Mouse (Mus musculus) heart, embryonic 10.5 days (tissue): ENCODE results near the gene Heg1. TPM values are rescaled to one million over a fixed set of nuclear protein-coding genes. Genes with fewer than 3 reads are reported as not detected.

ENCODE experiments used
- DNase-seq: peaks from one replicate; pipeline ENCODE4 v3.0.0-alpha.2; 2017; ENCODE audit warnings: low spot score
- H3K27ac ChIP-seq: fragments of 300-500 bp; sonication (generic); 2 replicates; pipeline ENCODE4 v1.5.1; 2016; ENCODE audit warnings: mild to moderate bottlenecking
- H3K27me3 ChIP-seq: fragments of 300-500 bp; sonication (generic); 2 replicates; pipeline ENCODE4 v1.6.1; 2016; ENCODE audit warnings: mild to moderate bottlenecking; ENCODE audit not compliant: poor library complexity, insufficient read depth, severe bottlenecking
- H3K36me3 ChIP-seq: fragments of 300-500 bp; sonication (generic); 2 replicates; pipeline ENCODE4 v1.6.1; 2016; ENCODE audit warnings: mild to moderate bottlenecking, moderate library complexity
- H3K4me1 ChIP-seq: fragments of 300-500 bp; sonication (generic); 2 replicates; pipeline ENCODE4 v1.6.1; 2016; ENCODE audit warnings: mild to moderate bottlenecking
- H3K4me3 ChIP-seq: fragments of 300-500 bp; sonication (generic); 2 replicates; pipeline ENCODE4 v1.5.1; 2016; ENCODE audit warnings: mild to moderate bottlenecking, moderate library complexity
- H3K9me3 ChIP-seq: fragments of 300-500 bp; sonication (generic); 2 replicates; pipeline ENCODE4 v1.6.1; 2016; ENCODE audit warnings: mild to moderate bottlenecking, moderate library complexity
- WGBS: fragments of 180-500 bp; shearing (Covaris S2); methylation state at CpG from one replicate; pipeline ENCODE4 v1.1.7; 2016; 5-methylcytosine and 5-hydroxymethylcytosine counted together
- polyA plus RNA-seq: library from polyadenylated mRNA; unstranded; fragments of >200 nt; fragmentation: Nextera tagmentation; extraction: Ambion mirVana; gene quantifications from 2 replicates; pipeline ENCODE4 v1.2.1, GENCODE M21; 2016

Gene Heg1
- polyA plus RNA-seq, 1 experiment from 2014 or later = 26.3 TPM

- Histone ChIP-seq H3K4me3 (no peak overlapping the region), H3K4me1 (peaks cover 15% of the 10 kb centered on the region), H3K36me3 (peaks cover 63% of the 10 kb centered on the region), H3K9me3 (no peaks in the 10 kb centered on the region), H3K27ac (no peak overlapping the region), H3K27me3 (no peaks in the 10 kb centered on the region)
- no peak for DNase-seq
- 90% methylated on average over 12 of the region's 12 CpGs for WGBS
Measured at GRCm38 (mm10) chr16:33731291-33731690, 47.1 kb downstream of the Heg1 start.

DNA sequence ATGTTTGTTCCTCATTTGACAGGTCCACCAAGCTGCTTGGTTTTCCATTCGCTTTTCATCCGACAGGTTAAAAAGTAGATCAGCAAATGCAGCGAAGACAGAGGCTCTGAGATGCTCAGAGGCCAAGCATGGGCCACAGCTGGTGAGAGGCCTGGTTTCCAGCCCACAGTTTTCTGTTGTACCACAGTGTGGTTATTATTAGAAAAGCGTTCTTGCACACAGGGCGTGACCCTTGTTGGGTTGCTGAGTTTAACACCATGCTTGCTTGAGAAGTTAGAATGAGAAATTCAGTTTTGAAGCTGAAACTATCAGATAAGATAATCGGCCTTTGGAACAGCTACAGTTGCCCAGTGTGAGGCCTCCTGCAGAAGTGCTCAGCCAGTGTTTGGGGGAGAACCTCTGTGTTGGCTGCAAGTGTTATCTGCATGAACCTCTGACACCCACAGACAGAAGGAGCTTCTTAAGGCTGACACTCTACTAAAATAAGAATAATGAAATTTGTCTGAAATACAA lies 48.1 kb downstream of the Heg1 start:
- DNase-seq = no peak
- Histone ChIP-seq H3K4me3 (no peak overlapping the region), H3K9me3 (no peaks in the 10 kb centered on the region), H3K27me3 (no peaks in the 10 kb centered on the region), H3K4me1 (peaks cover 20% of the 10 kb centered on the region), H3K36me3 (peaks cover 62% of the 10 kb centered on the region), H3K27ac (no peak overlapping the region)
- WGBS = 53% methylated on average over 6 of the region's 6 CpGs

DNA sequence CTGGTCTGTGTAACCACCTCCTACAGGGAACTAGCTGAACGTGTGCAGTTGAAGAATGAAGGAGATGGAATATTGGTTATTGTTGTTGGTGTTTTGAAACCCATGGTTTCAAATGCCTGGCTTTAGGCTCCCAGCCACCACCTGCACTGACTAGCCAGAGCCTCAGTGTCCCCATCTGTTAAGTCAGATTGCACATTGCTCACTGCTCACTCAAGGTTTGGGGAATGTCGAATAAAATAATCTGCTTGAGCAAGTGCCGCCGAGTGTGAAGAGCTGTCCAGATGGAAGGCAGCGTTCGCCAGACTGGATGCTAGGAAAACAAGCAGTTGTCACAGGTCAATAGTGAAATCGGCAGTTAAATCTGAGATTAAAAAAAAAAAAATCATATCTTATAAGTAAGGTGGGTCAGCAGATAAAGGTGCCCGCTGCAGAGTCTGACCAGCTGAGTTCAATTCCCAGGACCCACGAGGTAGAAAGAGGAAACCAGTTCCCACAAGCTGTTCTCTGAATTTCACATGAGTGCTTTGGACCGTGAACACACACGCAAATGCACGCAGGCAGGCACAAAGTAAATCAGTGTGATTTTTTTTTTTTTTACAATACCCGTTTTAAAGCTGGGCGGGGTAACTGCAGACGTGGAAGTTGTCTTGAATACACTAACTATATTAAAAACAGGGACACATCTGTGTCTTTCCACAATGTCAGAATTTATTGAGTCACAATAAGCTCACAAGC lies 48.8 kb downstream of the Heg1 start:
- H3K9me3 ChIP-seq = no peaks in the 10 kb centered on the region
- no peak overlapping the region for H3K4me3 ChIP-seq
- DNase-seq = no peak
- H3K36me3 ChIP-seq = peaks cover 55% of the 10 kb centered on the region
- 83% methylated on average over 15 of the region's 15 CpGs for WGBS
- H3K27ac ChIP-seq = no peak overlapping the region
- no peaks in the 10 kb centered on the region for H3K27me3 ChIP-seq
- H3K4me1 ChIP-seq = peaks cover 20% of the 10 kb centered on the region

DNA sequence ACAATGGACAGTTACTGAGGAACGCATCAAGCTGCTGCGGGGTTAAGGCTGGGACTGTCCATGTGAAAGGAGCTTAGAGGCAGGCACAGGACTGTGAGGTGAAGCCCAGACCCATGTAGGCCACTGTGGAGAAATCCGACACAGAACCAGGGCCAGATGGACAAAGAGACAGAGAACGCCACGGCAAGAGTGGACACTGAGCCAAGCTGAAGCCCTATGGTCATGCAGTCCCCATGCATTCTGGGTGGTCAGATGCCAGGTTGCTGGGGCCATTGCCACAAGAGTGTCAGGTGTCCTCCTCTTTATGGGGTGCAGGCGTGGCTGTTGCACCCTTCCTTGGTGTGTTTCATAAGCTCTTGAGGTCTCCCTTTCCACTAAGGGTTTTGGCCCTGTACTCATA lies 49.7 kb downstream of the Heg1 start:
- H3K36me3 ChIP-seq = peaks cover 55% of the 10 kb centered on the region
- H3K27ac ChIP-seq = no peak overlapping the region
- H3K4me1 ChIP-seq = peaks cover 20% of the 10 kb centered on the region
- no peak for DNase-seq
- H3K4me3 ChIP-seq = no peak overlapping the region
- no peaks in the 10 kb centered on the region for H3K27me3 ChIP-seq
- H3K9me3 ChIP-seq = no peaks in the 10 kb centered on the region
- 89% methylated on average over 6 of the region's 6 CpGs for WGBS

DNA sequence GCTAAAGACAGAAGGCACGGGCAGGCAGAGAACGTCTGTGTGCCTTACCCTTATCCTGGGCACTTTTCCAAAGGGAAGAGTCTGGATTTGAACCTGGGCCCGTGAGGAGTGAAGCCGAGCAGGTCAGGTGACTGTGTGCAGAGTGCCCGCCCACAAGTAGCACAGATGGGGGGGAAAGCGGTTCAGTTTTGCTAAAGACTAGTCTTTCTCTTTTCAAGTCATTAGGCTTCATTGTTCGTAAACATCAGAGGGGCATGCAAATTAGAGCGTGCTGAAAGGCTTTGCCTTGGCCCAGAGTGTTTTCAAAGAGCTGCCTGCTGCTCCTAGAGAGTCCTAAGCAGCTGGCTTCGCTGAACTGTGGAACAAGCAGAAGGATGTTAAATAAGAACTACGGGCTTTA lies 50.4 kb downstream of the Heg1 start:
- H3K4me3 ChIP-seq = no peak overlapping the region
- 61% methylated on average over 10 of the region's 10 CpGs for WGBS
- no peak for DNase-seq
- H3K36me3 ChIP-seq = peaks cover 54% of the 10 kb centered on the region
- H3K4me1 ChIP-seq = peaks cover 20% of the 10 kb centered on the region
- H3K27me3 ChIP-seq = no peaks in the 10 kb centered on the region
- no peaks in the 10 kb centered on the region for H3K9me3 ChIP-seq
- H3K27ac ChIP-seq = no peak overlapping the region

GRCm38 (mm10) chr16:33735238-33735637 lies 51.1 kb downstream of the Heg1 start:
- Histone ChIP-seq H3K36me3 (peaks cover 48% of the 10 kb centered on the region), H3K9me3 (no peaks in the 10 kb centered on the region), H3K27me3 (no peaks in the 10 kb centered on the region), H3K4me3 (no peak overlapping the region), H3K27ac (no peak overlapping the region), H3K4me1 (peaks cover 22% of the 10 kb centered on the region)
- 77% methylated on average over 5 of the region's 5 CpGs for WGBS
- DNase-seq = no peak

- Histone ChIP-seq H3K4me3 (no peak overlapping the region), H3K27ac (no peak overlapping the region), H3K4me1 (peaks cover 23% of the 10 kb centered on the region), H3K9me3 (no peaks in the 10 kb centered on the region), H3K36me3 (peaks cover 44% of the 10 kb centered on the region), H3K27me3 (no peaks in the 10 kb centered on the region)
- 73% methylated on average over 5 of the region's 5 CpGs for WGBS
- no peak for DNase-seq
Measured at GRCm38 (mm10) chr16:33735791-33736190, 51.6 kb downstream of the Heg1 start.

DNA sequence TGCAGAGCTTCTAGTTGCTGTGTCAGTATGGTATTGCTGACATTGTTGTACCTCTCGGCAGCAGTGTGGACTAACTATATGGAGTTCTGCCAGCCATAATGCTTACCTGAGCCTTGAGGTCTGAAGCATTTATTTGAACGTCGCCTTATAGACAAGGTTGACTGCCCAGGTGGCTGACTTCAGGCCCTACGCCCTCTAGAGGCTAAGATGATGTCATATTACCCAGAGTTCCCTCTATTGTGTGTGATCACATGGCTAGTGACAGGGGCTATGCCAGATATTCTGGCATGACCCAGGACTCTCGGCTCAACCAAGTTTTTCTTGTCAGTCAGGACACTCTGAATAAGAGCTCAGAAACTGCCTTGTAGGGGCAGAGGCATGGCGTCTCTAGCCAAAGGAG lies 52.6 kb downstream of the Heg1 start:
- no peak for DNase-seq
- Histone ChIP-seq H3K27me3 (no peaks in the 10 kb centered on the region), H3K4me1 (peaks cover 24% of the 10 kb centered on the region), H3K4me3 (no peak overlapping the region), H3K9me3 (no peaks in the 10 kb centered on the region), H3K27ac (no peak overlapping the region), H3K36me3 (peaks cover 38% of the 10 kb centered on the region)
- WGBS = 79% methylated on average over 6 of the region's 6 CpGs

GRCm38 (mm10) chr16:33738949-33739719 lies 55.0 kb downstream of the Heg1 start:
- H3K4me1 ChIP-seq = peaks cover 23% of the 10 kb centered on the region
- no peaks in the 10 kb centered on the region for H3K27me3 ChIP-seq
- peaks cover 54% of the 10 kb centered on the region for H3K36me3 ChIP-seq
- H3K27ac ChIP-seq = no peak overlapping the region
- no peak for DNase-seq
- no peaks in the 10 kb centered on the region for H3K9me3 ChIP-seq
- WGBS = 74% methylated on average over 7 of the region's 7 CpGs
- H3K4me3 ChIP-seq = no peak overlapping the region

DNA sequence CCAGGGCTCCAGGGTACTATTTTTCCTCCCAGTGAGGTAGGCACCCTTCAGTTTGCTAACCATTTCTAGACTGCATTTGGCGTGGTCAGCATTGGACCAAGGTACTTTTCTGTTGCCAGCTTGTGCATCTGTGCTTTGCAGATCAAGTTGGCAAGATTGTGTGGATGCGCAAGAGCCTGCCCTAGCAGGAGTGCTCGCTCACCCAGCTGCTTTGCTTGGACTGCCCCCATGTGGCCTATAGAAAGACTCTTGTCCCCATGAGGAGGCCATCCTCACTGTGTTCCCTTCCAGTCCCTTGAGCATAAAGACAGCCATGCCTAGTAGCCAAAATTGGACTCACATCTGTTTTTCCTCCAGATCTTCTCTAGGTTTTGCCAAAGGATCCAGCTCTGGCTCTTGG lies 55.6 kb downstream of the Heg1 start:
- H3K9me3 ChIP-seq = no peaks in the 10 kb centered on the region
- peaks cover 53% of the 10 kb centered on the region for H3K36me3 ChIP-seq
- no peak overlapping the region for H3K4me3 ChIP-seq
- no peak overlapping the region for H3K27ac ChIP-seq
- no peaks in the 10 kb centered on the region for H3K27me3 ChIP-seq
- WGBS = 58% methylated on average over 3 of the region's 3 CpGs
- DNase-seq = no peak
- peaks cover 23% of the 10 kb centered on the region for H3K4me1 ChIP-seq

DNA sequence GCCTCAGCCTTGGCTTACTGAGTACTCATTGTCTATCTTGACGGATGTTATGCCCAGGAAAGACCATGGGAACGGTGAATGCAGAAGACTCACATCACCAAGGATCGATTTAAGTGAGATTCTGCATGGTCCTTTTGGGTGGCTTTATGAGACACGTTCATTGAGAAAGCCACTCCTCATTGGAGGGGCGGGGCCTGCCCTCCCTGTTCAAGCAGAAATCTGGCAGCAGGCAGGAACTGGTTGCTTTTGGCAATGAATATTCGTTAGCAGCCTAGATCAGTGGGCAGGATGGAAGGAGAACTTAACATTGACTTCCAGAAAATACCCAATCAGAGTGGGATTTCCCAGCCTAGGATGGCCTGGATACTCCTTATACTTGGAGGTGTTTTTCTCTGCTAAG lies 56.2 kb downstream of the Heg1 start:
- H3K9me3 ChIP-seq = no peaks in the 10 kb centered on the region
- no peak overlapping the region for H3K27ac ChIP-seq
- DNase-seq = no peak
- peaks cover 23% of the 10 kb centered on the region for H3K4me1 ChIP-seq
- no peaks in the 10 kb centered on the region for H3K27me3 ChIP-seq
- 60% methylated on average over 6 of the region's 6 CpGs for WGBS
- peaks cover 56% of the 10 kb centered on the region for H3K36me3 ChIP-seq
- H3K4me3 ChIP-seq = no peak overlapping the region

GRCm38 (mm10) chr16:33741795-33742194 lies 57.6 kb downstream of the Heg1 start:
- H3K36me3 ChIP-seq = peaks cover 54% of the 10 kb centered on the region
- WGBS = 53% methylated on average over 5 of the region's 5 CpGs

GRCm38 (mm10) chr16:33742233-33742632 lies 58.1 kb downstream of the Heg1 start:
- H3K36me3 ChIP-seq = peaks cover 51% of the 10 kb centered on the region

More at GRCm38 (mm10) chr16:33741795-33742194, 57.6 kb downstream of the Heg1 start:
- Histone ChIP-seq H3K4me1 (peaks cover 21% of the 10 kb centered on the region), H3K9me3 (no peaks in the 10 kb centered on the region), H3K27ac (peak overlapping the region; percentile 1), H3K4me3 (no peak overlapping the region), H3K27me3 (no peaks in the 10 kb centered on the region)
- DNase-seq = no peak

More at GRCm38 (mm10) chr16:33742233-33742632, 58.1 kb downstream of the Heg1 start:
- Histone ChIP-seq H3K9me3 (no peaks in the 10 kb centered on the region), H3K27ac (no peak overlapping the region), H3K4me1 (peaks cover 19% of the 10 kb centered on the region), H3K4me3 (no peak overlapping the region), H3K27me3 (no peaks in the 10 kb centered on the region)
- WGBS = 76% methylated on average over 9 of the region's 9 CpGs
- no peak for DNase-seq
